Mouse (Mus musculus): Measurements from ENCODE around the gene Sin3a. TPM values are rescaled to one million over a fixed set of nuclear protein-coding genes. Genes with fewer than 3 reads are reported as not detected.

Sin3a gene
- total RNA-seq, 2 experiments from 2014 or later: 12.5 to 19.6 TPM

DNA sequence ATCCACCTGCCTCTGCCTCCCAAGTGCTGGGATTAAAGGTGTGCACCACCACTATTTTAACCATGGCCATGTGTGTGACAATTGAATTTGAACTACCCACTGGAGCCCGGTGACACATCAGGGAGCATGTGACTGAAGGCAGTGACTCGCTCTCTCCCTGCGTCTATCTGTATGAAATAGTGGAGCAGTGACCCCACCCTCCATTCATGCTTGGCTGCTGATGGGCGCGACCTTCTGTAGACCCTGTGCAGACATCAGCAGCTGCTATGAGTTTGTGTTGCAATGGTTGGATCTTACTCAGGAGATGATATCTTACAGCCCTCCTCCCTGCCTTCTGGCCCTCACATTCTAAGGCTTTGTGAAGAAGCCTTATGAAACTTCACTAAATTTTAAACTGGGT is 96.6 kb downstream of the Sin3a start:
- no peak for DNase-seq

Other genes starting within 250 kb of the Sin3a start
- gene Odf3l1, start 207.4 kb upstream of the Sin3a start, total RNA-seq (2021): under 1 TPM in 1 of 2 experiments, not detected in 1; 0.67 TPM
- 1 to 10 TPM; 6.5 to 9.4 TPM for gene Cspg4, start 207.0 kb upstream of the Sin3a start, total RNA-seq (2021)
- 1 to 10 TPM; 3.4 to 5.4 TPM for gene Snx33, start 143.7 kb upstream of the Sin3a start, total RNA-seq (2021)
- gene Imp3, start 134.6 kb upstream of the Sin3a start, total RNA-seq (2021): 10 to 100 TPM; 45.1 to 45.3 TPM
- gene Snupn, start 121.2 kb upstream of the Sin3a start, total RNA-seq (2021): 1 to 10 TPM; 7.0 to 9.1 TPM
- 1 to 10 TPM; 4.4 to 5.4 TPM for gene Ptpn9, start 77.1 kb upstream of the Sin3a start, total RNA-seq (2021)
- gene Man2c1, start 58.6 kb downstream of the Sin3a start, total RNA-seq (2021): 10 to 100 TPM; 27.6 to 29.0 TPM
- gene Neil1, start 76.3 kb downstream of the Sin3a start, total RNA-seq (2021): 1 to 10 TPM; 5.1 to 5.8 TPM
- 10 to 100 TPM; 19.3 to 25.9 TPM for gene Commd4, start 86.3 kb downstream of the Sin3a start, total RNA-seq (2021)
- gene Trcg1, start 164.5 kb downstream of the Sin3a start, total RNA-seq (2021): not detected
- 1 to 10 TPM; 2.9 to 5.2 TPM for gene 1700017B05Rik, start 190.6 kb downstream of the Sin3a start, total RNA-seq (2021)

All from gastrocnemius, postnatal 25 days (tissue).